Mouse (Mus musculus) splenic B cell, adult 2 months (primary cell): ENCODE results near the gene 2810408A11Rik.

Source experiments
- DNase-seq: peaks from one replicate; pipeline ENCODE4 v3.0.0-alpha.2; 2011; ENCODE audit warnings: low read depth, low spot score
- H3K27me3 ChIP-seq: 2 replicates; pipeline ENCODE4 v1.6.1; 2012; ENCODE audit warnings: mild to moderate bottlenecking, low read length, moderate library complexity, mixed read lengths; ENCODE audit not compliant: control insufficient read depth, poor library complexity, insufficient read depth, severe bottlenecking
- H3K36me3 ChIP-seq: 2 replicates; pipeline ENCODE4 v1.6.1; 2012; ENCODE audit warnings: mild to moderate bottlenecking, low read length, moderate library complexity, mixed read lengths; ENCODE audit not compliant: control insufficient read depth, poor library complexity, insufficient read depth, severe bottlenecking

2810408A11Rik gene

DNA sequence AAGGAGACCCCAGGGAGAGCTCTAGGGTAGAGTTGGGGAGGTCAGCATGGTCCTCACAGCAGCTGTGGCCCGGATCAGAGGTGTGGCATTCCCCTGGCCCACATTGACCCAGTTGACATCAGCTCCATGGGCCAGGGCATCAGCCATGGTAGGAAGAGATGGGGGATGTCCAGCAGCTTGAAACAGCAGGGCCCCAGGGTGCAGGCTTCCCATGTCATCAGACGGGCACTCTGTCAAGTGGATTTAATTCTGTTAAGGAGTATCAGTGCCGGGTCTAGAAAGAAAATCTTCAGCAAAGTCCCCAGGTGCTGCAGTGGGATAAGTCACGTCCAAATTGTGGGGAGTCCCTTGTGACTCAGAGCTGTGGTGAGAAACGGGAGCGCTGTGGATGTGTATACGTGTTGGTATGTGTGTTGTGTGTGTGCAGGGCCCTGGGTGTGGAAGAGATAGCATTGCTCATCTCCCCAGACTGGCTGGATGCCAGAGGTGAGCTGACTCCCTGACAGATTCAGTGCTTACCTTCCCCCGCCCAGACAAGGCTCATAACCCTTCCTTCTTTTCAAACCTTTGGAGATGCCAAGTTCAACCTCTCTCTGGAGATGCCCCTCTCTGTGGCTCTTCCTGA is 17.1 kb downstream of the 2810408A11Rik start:
- Histone ChIP-seq H3K36me3 (peaks cover 30% of the 10 kb centered on the region), H3K27me3 (no peaks in the 10 kb centered on the region)
- DNase-seq = no peak

DNA sequence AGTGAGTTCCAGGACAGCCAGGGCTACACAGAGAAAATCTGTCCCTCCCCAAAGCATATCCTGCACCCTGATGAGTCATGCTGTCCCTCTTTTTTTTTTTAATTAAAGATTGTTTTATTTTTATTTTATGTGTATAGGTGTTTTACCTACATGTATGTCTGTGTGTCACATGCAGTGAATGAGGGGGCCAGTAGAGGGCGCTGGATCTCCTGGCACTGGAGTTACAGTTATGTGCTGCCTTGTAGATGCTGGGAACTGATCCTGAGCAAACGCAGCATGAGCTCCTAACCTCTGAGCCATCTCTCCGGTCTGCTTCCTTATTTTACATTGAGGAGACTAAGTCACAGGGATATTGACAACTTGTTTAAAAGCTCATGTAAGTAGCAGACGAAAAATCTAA is 17.7 kb downstream of the 2810408A11Rik start:
- Histone ChIP-seq H3K27me3 (no peaks in the 10 kb centered on the region), H3K36me3 (peaks cover 26% of the 10 kb centered on the region)
- peak; percentile 73 for DNase-seq

DNA sequence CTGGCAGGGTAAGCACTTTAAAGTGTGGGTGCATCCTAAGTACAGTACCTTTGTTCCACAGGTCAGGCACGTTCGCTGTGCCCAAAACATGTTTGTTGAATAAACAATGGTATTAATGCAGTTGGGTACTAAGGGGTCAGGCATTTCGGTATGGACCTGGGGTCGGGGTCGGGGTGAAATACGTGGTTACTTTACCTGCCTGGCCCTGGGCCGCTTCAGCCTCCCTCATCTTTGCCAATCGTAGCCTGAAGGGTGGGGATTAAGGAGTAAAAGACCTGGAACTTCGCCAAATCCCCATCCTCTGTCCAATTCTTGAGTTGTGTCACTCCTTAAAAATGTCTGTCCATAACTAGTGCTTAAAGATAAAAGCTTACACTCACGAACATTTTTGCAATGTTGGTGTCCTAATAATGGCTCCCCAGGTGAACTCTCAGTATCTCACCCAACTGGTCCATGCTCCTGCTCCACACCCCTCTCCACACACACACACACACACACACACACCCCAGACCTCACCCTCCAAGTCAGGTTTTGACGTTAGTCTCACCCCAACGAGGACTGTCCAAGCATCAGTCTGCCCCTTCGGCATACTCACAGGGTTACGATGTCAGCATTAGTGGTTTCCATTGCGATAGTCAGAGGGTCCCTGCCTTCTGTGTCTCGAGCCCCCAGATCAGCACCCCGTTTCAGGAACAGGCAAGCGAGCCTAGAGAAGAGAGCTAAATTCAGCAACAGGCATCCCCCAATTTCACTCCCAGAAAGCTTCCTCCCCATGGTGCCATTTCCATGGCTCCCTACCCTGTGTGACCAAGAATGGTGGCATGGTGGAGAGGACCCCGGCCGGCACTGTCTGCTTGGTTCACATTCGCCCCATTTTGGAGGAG is 18.8 kb downstream of the 2810408A11Rik start:
- H3K36me3 ChIP-seq = peaks cover 21% of the 10 kb centered on the region
- H3K27me3 ChIP-seq = no peaks in the 10 kb centered on the region
- no peak for DNase-seq

DNA sequence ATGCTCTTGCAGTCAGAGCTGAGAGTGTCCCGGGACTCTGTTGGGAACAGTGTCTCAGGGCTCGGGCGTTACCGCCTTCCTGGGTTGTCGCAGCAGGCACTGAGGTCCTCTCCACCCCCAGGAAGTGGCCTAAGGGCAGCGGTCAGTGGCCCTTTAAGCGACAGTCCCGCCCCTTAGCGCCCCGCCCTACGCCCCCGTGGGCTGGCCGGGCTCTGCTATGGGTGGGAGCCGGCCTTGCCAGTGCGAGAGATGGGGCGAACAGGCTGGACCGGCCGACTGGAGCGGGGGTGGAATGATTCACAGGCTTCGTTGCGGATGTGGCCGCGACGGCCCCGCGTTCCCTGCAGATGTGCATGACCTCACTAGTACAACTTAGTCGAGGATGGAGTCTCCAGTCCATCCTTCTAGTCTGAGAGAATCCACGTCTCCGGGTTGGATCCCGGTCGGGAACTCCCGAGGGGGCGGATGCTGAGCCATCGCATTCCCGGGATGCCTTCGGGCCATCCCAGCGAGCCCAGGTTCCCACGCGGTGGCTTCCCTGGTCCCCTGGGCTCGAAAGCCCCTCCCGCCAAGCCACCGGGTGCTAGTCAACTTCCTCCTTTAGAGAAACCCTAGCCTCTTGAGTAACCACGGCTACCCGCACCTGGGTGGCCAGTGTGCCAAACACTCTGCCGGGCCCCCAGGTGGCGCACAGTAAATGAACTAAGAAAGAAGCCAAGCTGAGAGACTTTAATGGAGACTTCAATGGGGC is 19.8 kb downstream of the 2810408A11Rik start, which contains the start of gene Kctd11:
TSS of gene Kctd11 (minus strand) at position 554 of the 751 bp plus-strand sequence.
- DNase-seq = peak; percentile 91
- Histone ChIP-seq H3K27me3 (no peaks in the 10 kb centered on the region), H3K36me3 (peaks cover 16% of the 10 kb centered on the region)

DNA sequence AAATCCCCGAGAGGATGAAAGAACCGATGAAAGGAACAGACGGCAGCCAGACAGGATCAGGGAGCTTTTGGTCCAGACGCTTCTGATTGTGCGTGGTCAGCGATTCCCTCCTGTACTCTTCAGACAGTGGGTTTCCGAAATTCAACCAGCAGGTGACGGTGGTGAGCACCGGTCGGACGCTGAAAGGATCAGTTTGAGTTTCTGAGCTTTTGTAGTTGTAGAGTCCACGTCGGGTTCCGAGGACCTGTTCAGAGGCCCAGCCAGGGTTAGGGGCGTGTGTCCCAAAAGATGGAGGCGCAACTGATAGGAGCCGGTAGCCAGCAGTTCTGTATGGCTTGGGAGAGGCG is 20.3 kb downstream of the 2810408A11Rik start:
- Histone ChIP-seq H3K36me3 (peaks cover 14% of the 10 kb centered on the region), H3K27me3 (no peaks in the 10 kb centered on the region)
- peak; percentile 84 for DNase-seq

DNA sequence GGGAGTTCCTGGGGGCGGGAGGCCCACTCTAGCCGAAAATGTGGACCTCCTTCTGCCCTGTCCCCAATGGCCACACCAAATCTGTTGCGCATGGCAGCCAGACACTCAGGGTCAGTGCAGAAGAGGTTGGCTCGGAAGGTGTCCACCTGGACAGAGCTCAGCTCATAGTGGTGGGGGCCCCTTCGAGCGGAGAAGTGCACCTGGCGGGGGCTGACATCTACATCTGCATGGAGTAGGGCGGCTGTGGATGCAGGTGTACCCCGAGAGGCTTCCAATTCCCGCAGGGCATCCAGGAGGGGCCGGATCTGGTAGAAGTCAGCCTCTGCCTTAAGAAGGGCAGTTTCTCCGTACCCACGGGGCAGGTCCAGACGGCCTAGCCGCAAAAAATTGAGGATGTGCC is 21.1 kb downstream of the 2810408A11Rik start:
- no peak for DNase-seq
- no peaks in the 10 kb centered on the region for H3K27me3 ChIP-seq
- peaks cover 9% of the 10 kb centered on the region for H3K36me3 ChIP-seq

DNA sequence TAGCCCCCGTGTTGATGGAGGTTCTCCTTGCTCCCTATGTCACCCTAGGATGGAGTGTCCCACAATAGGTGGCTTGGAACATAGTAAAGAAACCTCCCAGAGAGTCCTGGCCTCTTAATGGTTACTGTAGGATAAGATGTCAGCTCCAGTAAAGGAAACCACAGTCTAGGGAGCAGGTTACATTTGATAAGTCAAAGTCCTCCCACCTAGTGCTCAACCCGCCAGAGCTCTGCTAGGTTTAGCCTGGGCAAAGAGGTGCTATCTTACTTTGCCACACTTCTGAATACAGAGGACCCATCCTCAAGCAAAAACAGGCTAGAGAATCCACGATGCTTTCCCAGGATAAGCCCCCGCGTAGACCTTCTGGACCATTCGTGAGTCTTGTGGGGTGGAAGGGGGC is 21.8 kb downstream of the 2810408A11Rik start:
- DNase-seq = no peak
- H3K36me3 ChIP-seq = peaks cover 7% of the 10 kb centered on the region
- no peaks in the 10 kb centered on the region for H3K27me3 ChIP-seq

DNA sequence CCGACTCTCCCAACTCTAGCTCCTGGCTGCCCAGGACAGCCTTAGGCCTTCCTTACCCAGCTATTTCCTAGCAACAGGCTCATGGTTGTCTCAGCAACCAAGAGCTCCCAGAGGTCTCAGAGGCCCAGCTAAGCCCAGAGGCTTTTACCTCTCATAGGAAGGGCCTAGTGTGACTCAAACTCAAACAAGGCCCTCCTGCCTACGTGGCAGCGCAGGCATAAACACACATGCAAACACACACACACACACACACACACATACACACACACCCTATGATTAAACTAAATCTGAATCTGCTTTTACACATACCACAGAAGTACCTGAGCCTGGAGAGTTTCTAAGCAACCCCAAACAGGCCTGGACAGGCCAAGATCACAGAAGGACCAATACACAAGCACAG is 22.4 kb downstream of the 2810408A11Rik start:
- Histone ChIP-seq H3K27me3 (no peaks in the 10 kb centered on the region), H3K36me3 (peaks cover 3% of the 10 kb centered on the region; the same call in 1 of the 2 replicates)
- DNase-seq = no peak

DNA sequence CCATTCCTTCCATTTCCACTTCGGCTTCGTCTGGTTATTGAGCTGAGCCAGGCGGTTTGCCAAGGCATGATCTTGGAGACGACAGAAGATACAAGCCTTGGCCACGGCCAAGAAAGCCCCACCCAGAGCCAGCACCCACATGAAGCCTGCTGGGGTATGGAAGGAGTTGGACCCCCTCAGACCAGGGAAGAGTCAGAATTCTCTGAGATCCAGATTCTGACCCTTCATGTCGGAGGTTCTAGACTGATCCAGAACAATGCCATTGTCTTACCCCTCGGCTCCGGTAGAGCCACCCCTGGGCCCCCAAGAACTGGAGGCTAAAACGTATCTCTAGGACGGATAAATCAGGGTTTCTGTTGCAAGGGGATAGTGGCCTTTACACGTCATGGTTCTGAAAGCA is 22.9 kb downstream of the 2810408A11Rik start, which contains the start of gene Tmem95:
TSS of gene Tmem95 (minus strand) at position 141 of the 400 bp plus-strand sequence.
- Histone ChIP-seq H3K27me3 (no peaks in the 10 kb centered on the region), H3K36me3 (peaks cover 3% of the 10 kb centered on the region; the same call in 1 of the 2 replicates)
- DNase-seq = no peak

DNA sequence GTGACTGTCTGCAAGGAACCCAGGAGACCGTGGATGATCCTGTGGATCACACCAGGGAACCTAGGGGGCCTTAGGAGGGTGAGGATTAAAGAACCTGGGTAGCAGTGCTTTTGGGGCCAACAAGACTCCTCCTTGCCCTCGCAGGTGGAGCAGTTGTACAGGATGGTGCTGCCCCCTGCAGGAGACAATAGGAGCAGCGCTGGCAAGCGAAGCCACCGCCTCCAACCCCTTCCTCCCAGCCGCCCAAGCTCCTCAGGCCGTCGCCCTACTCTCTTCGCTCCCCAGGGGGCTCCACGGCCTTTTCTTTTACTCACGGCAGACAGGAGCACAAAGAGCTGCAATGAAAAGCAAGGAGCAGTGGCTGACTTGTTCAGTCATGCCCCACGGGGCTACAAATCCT is 23.9 kb downstream of the 2810408A11Rik start:
- DNase-seq = peak; percentile 90
- Histone ChIP-seq H3K27me3 (no peaks in the 10 kb centered on the region), H3K36me3 (no peaks in the 10 kb centered on the region)

DNA sequence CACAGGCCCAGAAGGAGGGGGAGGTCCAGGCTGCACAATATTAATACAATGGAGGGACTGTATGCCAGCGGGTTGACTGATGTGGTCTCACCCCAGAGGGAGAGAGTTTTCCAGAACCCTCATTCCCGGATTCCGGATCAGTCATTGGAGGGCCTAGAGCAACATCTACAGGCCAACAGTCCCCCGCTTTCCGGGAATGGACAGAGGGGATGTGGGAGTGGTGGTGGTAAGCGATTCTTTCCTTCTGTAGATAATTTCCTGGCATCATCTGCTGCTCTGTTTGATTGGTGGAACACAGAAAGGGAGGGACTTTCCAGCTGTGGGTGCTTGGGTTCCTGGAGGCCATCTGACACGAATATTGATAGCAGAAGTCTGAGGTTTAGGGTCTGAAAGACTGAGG is 24.6 kb downstream of the 2810408A11Rik start:
- Histone ChIP-seq H3K36me3 (no peaks in the 10 kb centered on the region), H3K27me3 (no peaks in the 10 kb centered on the region)
- no peak for DNase-seq

DNA sequence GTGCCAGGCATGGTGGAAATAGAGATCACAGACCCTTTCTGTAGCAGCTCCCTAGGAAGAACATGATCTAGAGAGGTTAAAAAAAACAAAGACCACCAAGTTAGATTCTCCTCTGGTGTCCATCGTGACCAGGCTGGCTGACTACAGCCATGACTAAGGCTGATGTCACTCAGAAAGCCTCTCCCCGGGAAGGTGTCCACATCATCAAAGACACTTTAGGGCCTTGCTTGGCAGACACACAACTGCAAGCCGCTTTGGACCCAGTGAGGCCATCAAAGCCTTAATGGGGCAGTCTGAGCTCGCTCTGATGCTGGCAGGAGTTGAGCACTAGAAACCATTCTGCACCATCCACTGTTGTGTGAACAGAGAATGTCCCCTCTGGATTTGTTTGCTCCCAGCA is 28.3 kb downstream of the 2810408A11Rik start:
- no peaks in the 10 kb centered on the region for H3K27me3 ChIP-seq
- no peaks in the 10 kb centered on the region for H3K36me3 ChIP-seq
- no peak for DNase-seq

DNA sequence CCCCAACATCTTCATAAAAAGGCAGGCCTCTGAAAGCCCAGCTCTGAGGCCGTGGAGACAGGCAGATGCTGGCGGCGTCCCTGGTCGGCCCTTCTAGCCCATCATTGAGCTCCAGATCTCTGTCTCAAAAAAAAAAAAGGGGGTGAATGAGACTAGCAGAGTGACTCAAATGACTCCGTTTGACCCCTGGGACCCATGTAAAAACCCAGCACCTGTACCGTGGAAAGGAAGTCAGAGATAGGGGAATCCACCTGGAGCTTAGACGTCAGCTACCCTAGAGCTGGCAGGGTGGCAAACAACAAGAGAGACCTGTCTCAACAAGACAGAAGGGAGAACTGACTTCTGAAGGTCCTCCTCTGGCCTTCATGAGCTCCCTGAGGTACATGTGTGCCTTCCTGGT is 29.0 kb downstream of the 2810408A11Rik start:
- H3K27me3 ChIP-seq = no peaks in the 10 kb centered on the region
- H3K36me3 ChIP-seq = no peaks in the 10 kb centered on the region
- no peak for DNase-seq

DNA sequence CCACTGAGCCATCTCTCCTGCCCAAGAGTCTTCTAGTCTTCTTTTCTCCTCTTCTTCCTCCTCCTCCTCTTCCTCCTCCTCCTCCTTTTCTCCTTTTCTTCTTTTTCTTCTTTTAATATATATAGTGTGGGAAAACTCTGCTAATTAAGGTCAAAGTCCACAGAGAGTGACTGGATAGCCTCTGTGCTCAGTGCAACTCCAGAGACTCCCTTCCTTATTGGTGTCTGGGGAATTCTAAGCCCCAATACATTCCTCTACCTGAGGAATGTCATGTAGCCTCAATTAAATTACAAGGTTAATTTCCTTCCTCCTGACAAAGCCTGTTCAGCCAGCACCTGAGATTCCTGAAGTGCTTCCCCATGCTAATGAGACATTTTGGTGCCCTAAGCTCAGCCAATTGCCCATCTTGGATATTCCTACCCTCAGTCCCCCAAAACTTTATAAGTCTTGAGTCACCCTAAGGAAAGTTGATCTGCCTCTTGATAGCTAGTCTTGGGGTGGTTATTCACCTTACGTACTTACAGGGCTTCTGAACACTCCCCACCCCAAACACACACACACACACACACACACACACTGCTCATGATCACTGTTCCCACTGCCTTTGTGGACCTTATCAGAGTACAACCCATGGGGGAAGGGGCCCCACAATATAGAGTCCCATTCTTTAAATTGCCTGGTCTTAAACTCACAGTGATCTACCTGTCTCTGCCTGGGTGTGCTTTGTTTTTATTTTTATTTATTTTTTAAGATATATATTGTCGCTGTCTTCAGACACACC is 30.3 kb downstream of the 2810408A11Rik start:
- no peak for DNase-seq
- Histone ChIP-seq H3K36me3 (no peaks in the 10 kb centered on the region), H3K27me3 (no peaks in the 10 kb centered on the region)
